Mouse (Mus musculus) liver, adult 2 months (tissue): ENCODE measurements around the gene Fuca1. TPM values are rescaled to one million over a fixed set of nuclear protein-coding genes. Genes with fewer than 3 reads are reported as not detected.

ENCODE experiments used
- DNase-seq: peaks from one replicate; pipeline ENCODE4 v3.0.0-alpha.2; 2011; ENCODE audit warnings: low read depth, low spot score; ENCODE audit errors: extremely low read depth
- H3K27ac ChIP-seq: fragments of 200-500 bp; replicated peaks from 2 replicates; pipeline ENCODE4 v1.5.1; 2012; ENCODE audit warnings: low read depth, mild to moderate bottlenecking, control low read depth, inconsistent platforms, low read length; ENCODE audit not compliant: insufficient read depth
- H3K27me3 ChIP-seq: fragments of 200-500 bp; 2 replicates; pipeline ENCODE4 v1.6.1; 2012; ENCODE audit warnings: mild to moderate bottlenecking, moderate library complexity, low read length, inconsistent platforms; ENCODE audit not compliant: control insufficient read depth, insufficient read depth
- H3K36me3 ChIP-seq: fragments of 200-500 bp; 2 replicates; pipeline ENCODE4 v1.6.1; 2012; ENCODE audit warnings: low read length, inconsistent platforms; ENCODE audit not compliant: control insufficient read depth, insufficient read depth
- H3K4me1 ChIP-seq: fragments of 200-500 bp; 2 replicates; pipeline ENCODE4 v1.6.1; 2011; ENCODE audit warnings: low read length; ENCODE audit not compliant: control insufficient read depth, insufficient read depth
- H3K4me3 ChIP-seq: fragments of 200-500 bp; 2 replicates; pipeline ENCODE4 v1.5.1; 2011; ENCODE audit warnings: low read depth, mild to moderate bottlenecking, control low read depth, low read length, moderate library complexity; ENCODE audit not compliant: insufficient read depth
- H3K79me2 ChIP-seq: fragments of 200-500 bp; 2 replicates; pipeline ENCODE4 v1.6.1; 2012; ENCODE audit warnings: inconsistent platforms, mild to moderate bottlenecking, low read length, moderate library complexity; ENCODE audit not compliant: control insufficient read depth, insufficient read depth
- H3K9ac ChIP-seq: fragments of 200-500 bp; 2 replicates; pipeline ENCODE4 v1.6.1; 2012; ENCODE audit warnings: low read depth, mild to moderate bottlenecking, control low read depth, inconsistent platforms, low read length
- CTCF ChIP-seq: fragments of 200-500 bp; IDR thresholded peaks from 2 replicates; pipeline ENCODE4 v1.5.1; 2011; ENCODE audit warnings: low read depth, low read length, control low read depth
- POLR2A ChIP-seq: fragments of 200-500 bp; IDR thresholded peaks from 2 replicates; pipeline ENCODE4 v1.6.1; 2011; ENCODE audit warnings: low read length, control low read depth; ENCODE audit not compliant: insufficient read depth; ENCODE audit errors: extremely low read depth
- WGBS: fragments of 180-500 bp; shearing (Covaris S2); methylation state at CpG from one replicate; pipeline ENCODE4 v1.1.7; 2018; 5-methylcytosine and 5-hydroxymethylcytosine counted together
- polyA plus RNA-seq: library from polyadenylated mRNA; depleted of rRNA; stranded (reverse); fragments of >200 nt; gene quantifications from 2 replicates; pipeline ENCODE4 v1.2.3, GENCODE M21; 2012
- total RNA-seq: library from RNA; depleted of rRNA; stranded (reverse); fragments of >200 nt; gene quantifications from 2 replicates; pipeline ENCODE4 v1.2.3, GENCODE M21; 2014

Fuca1 gene
- total and polyA plus RNA-seq, 2 experiments, result 46.4 to 54.9 TPM

DNA sequence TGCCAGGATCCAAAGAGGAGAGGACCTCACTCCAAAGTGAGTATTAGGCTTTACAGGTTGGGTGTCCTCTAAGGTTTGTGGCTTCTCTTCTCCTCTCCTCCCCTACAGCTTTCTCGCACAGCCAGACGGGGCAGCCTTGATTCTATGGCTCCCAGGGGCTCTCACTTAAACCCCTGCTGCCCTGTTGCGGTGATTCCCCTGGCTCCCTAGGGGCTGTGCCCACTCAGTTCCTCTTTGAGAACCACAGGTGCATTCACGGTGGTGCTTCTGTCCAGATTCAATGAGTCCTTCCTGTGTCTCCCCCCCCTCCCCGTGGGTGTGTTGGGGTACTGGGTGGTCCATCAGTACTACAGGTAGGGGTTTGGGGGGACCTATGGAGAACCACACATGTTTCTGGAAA lies 20.5 kb upstream of the Fuca1 start:
- Histone ChIP-seq H3K79me2 (no peaks in the 10 kb centered on the region), H3K27ac (no peak overlapping the region), H3K4me1 (no peaks in the 10 kb centered on the region), H3K27me3 (no peaks in the 10 kb centered on the region), H3K36me3 (no peaks in the 10 kb centered on the region), H3K9ac (no peak overlapping the region), H3K4me3 (no peak overlapping the region)
- WGBS, result 85% methylated on average over 5 of the region's 5 CpGs
- DNase-seq, result no peak
- TF ChIP-seq POLR2A, result no peak
- TF ChIP-seq CTCF, result no peak

DNA sequence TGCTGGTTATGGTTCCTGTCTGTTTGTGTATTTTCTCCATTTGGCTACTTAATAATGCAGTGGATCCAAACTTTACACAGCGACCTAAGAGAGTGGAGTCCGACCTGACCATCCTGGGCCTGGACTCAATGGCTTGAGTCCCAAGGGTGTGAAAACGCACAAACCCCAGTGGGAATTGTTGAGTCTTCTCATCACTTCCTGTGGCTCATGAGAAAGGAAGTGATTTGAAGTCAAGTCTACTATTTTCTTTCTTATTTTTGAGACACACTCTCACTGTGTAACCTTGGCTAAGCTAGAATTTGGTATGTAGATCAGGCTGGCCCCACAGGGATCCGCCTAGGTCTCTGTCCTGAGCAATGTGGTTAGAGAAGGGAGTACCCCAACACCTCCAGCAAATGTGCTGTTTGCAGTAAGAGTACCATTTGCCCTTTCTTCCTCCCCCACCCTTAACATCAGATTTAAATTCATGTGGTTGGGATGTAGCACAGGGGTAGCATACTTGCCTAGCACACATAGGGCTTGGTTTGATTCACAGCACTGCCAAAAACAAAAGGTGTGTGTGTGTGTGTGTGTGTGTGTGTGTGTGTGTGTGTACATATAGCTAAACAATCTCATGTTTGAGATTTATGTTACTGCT lies 17.8 kb upstream of the Fuca1 start:
- Histone ChIP-seq H3K9ac (no peak overlapping the region), H3K79me2 (no peaks in the 10 kb centered on the region), H3K4me1 (no peaks in the 10 kb centered on the region), H3K36me3 (no peaks in the 10 kb centered on the region), H3K4me3 (no peak overlapping the region), H3K27me3 (no peaks in the 10 kb centered on the region), H3K27ac (no peak overlapping the region)
- 95% methylated on average over 4 of the region's 4 CpGs for WGBS
- no peak for DNase-seq
- TF ChIP-seq CTCF, result no peak
- no peak for TF ChIP-seq POLR2A

DNA sequence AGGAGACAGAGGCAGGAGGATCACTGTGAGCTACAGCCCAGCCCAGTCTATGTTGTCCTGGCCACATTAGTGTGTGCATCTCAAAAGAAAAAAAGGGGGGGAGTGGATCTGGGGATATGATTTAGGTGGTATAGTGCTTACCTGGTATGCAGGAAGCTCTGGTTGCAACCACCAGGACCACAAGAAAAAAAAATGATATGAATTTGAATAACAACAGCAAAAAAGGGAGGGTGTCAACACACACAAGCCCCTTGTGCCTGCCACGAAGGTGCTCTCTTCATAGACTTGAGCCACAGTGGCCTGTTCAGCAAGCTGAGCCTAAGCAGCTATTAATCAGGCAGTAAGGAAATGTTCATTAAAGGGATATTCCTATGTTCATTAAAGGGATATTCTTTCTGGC lies 15.7 kb upstream of the Fuca1 start:
- Histone ChIP-seq H3K27me3 (no peaks in the 10 kb centered on the region), H3K4me1 (no peaks in the 10 kb centered on the region), H3K36me3 (no peaks in the 10 kb centered on the region), H3K4me3 (no peak overlapping the region), H3K79me2 (no peaks in the 10 kb centered on the region), H3K9ac (no peak overlapping the region), H3K27ac (no peak overlapping the region)
- 85% methylated on average over 1 of the region's 1 CpGs for WGBS
- DNase-seq, result no peak
- TF ChIP-seq POLR2A (no peak), CTCF (no peak)

DNA sequence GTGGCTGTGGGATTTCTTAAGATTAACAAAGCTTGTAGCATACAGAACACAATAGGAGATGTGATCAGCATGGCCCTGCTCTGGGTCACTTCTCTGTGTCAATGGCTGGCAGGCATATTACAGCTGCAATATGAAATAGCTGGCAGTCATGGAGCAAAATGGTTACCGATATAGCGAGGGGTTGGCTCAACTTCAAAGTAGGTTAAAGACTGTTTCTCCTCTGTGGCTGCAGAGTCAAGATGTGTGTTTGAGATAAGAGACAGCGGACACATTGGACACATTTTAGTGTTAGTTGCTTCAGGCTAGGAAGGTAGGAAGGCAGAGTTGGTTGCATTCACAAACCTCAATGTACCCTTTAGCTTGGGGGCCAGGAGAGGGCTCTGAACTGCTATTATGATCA lies 13.9 kb upstream of the Fuca1 start:
- H3K36me3 ChIP-seq, result no peaks in the 10 kb centered on the region
- no peak for DNase-seq
- no peak overlapping the region for H3K4me3 ChIP-seq
- H3K27ac ChIP-seq, result no peak overlapping the region
- H3K9ac ChIP-seq, result no peak overlapping the region
- H3K4me1 ChIP-seq, result no peaks in the 10 kb centered on the region; the same call in 1 of the 2 replicates
- TF ChIP-seq CTCF, result no peak
- TF ChIP-seq POLR2A, result no peak
- WGBS, result 82% methylated on average over 3 of the region's 3 CpGs
- H3K27me3 ChIP-seq, result no peaks in the 10 kb centered on the region
- no peaks in the 10 kb centered on the region for H3K79me2 ChIP-seq

DNA sequence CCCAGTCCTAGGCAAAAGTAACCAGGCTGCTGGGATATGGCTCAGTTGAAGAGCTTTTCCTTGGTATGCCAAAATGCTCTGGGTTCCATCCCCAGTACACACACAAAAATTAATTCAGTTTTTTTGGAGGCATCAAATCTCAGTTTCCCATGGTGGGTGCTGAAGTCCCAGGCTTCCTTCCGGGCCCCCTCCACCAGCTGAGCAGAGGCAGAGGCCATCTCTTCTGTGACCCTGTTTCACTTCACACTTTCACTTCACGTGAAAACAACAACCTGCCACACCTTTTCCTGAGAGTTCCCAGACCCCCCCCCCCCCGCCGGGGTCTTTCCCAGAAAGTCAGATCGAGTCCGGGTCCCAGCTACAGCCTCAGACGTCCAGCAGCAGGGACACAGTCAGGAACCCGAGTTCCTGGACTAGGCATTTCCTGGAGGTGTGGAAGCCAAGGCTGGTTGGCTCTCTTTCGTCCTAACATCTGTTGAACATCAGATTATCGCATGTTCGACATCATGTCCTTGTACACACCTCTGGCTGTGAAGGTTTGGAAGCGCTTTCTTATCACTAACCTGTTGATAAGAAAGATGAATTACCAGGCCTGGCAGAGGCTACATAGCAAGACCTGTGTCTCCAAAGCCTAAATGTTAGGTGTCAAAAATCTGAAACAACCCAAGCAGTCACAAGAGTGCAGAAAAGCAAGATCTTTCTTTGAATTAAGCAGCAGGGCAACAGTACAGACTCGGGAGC lies 11.0 kb upstream of the Fuca1 start:
- WGBS, result 63% methylated on average over 13 of the region's 13 CpGs

DNA sequence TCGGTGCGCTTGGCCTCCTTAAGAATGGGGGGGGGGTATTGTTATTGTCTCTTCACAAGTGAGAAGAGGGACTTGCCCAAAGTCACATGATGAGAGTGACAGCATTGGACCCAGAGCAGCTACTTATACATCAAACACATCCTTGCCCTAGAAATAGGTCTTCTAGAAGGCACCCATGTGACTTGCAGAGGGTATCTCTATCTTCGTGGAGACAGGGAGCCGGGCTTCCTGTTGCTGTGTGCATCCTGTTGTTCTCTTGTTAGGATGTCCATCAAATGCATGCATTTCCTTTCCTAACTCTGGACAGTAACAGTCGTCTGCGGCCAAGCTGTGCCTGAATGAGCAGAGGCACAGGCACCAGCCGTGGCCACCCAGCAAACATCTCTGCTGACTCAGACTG lies 9.0 kb upstream of the Fuca1 start:
- no peaks in the 10 kb centered on the region; the same call in 1 of the 2 replicates for H3K4me1 ChIP-seq
- H3K9ac ChIP-seq, result peak overlapping the region; percentile 24
- no peaks in the 10 kb centered on the region for H3K79me2 ChIP-seq
- WGBS, result 72% methylated on average over 7 of the region's 7 CpGs
- H3K27me3 ChIP-seq, result no peaks in the 10 kb centered on the region
- H3K4me3 ChIP-seq, result peak overlapping the region; percentile 47
- peak overlapping the region; percentile 72 for H3K27ac ChIP-seq
- TF ChIP-seq CTCF (no peak), POLR2A (0 out of 2 replicates have a peak, but pooled peaks have one; percentile 27)
- peak; percentile 26 for DNase-seq
- no peaks in the 10 kb centered on the region for H3K36me3 ChIP-seq

More for the DNA sequence above, 11.0 kb upstream of the Fuca1 start:
- DNase-seq, result no peak
- H3K27me3 ChIP-seq, result no peaks in the 10 kb centered on the region
- no peaks in the 10 kb centered on the region for H3K79me2 ChIP-seq
- no peaks in the 10 kb centered on the region; the same call in 1 of the 2 replicates for H3K4me1 ChIP-seq
- no peaks in the 10 kb centered on the region for H3K36me3 ChIP-seq
- H3K9ac ChIP-seq, result no peak overlapping the region
- TF ChIP-seq POLR2A (no peak), CTCF (no peak)
- peak overlapping the region; percentile 40 for H3K27ac ChIP-seq
- no peak overlapping the region for H3K4me3 ChIP-seq
